Mouse (Mus musculus) CD4-positive, CD25-positive, alpha-beta regulatory T cell, adult 4 months (primary cell): ENCODE data around the gene Shroom3. TPM values are rescaled to one million over a fixed set of nuclear protein-coding genes. Genes with fewer than 3 reads are reported as not detected.

Experiments used
- polyA plus RNA-seq, 2 experiments: library from polyadenylated mRNA; unstranded; fragments of 100-300 nt; shearing (Covaris generic); gene quantifications; one replicate each; pipeline ENCODE4 v1.2.1; 2017

The Shroom3 gene
- polyA plus RNA-seq, 2 experiments from 2014 or later = not detected

Other genes with a start within 250 kb of the Shroom3 start
- gene Nup54, start 248.2 kb upstream of the Shroom3 start, polyA plus RNA-seq = 10 to 100 TPM; 41.3 to 42.7 TPM
- 10 to 100 TPM in 1 of 2 experiments, 1 to 10 TPM in 1; 9.1 to 13.0 TPM for gene Scarb2, start 176.6 kb upstream of the Shroom3 start, polyA plus RNA-seq
- not detected for gene Fam47e, start 128.4 kb upstream of the Shroom3 start, polyA plus RNA-seq
- under 1 TPM in 1 of 2 experiments, not detected in 1; 0.27 TPM for gene Stbd1, start 80.4 kb upstream of the Shroom3 start, polyA plus RNA-seq
- gene Ccdc158, start 8.2 kb upstream of the Shroom3 start, polyA plus RNA-seq = not detected